Mouse (Mus musculus) ES-E14 (cell line): ENCODE measurements around the gene Tssk6.

Experiments
- CHD2 ChIP-seq: IDR thresholded peaks from 2 replicates; pipeline ENCODE4 v1.6.1; 2014; ENCODE audit warnings: mild to moderate bottlenecking, low read depth, low read length, inconsistent platforms
- HCFC1 ChIP-seq: IDR thresholded peaks from 2 replicates; pipeline ENCODE4 v1.6.1; 2012; ENCODE audit warnings: low read length, inconsistent platforms, borderline replicate concordance; ENCODE audit not compliant: insufficient read depth
- MAFK ChIP-seq: IDR thresholded peaks from 2 replicates; pipeline ENCODE4 v1.6.1; 2014; ENCODE audit warnings: mild to moderate bottlenecking, low read depth, low read length, inconsistent platforms; ENCODE audit not compliant: insufficient read depth
- ZC3H11A ChIP-seq: IDR thresholded peaks from 2 replicates; pipeline ENCODE4 v1.6.1; 2012; ENCODE audit warnings: low read depth, mild to moderate bottlenecking, inconsistent platforms, low read length, borderline replicate concordance

GRCm38 (mm10) chr8:69919010-69919409, 17.0 kb downstream of the Tssk6 start:
- TF ChIP-seq CHD2 = no peak
- no peak for TF ChIP-seq MAFK
- peak; percentile 76; the same call in 1 of the 2 replicates for TF ChIP-seq ZC3H11A
- no peak for TF ChIP-seq HCFC1
